Mouse (Mus musculus): Measurements from ENCODE around the gene Ube2v1.
A peak's percentile ranks its signal among the peaks of the same experiment; 100 is the strongest.

Ube2v1 gene

GRCm38 (mm10) chr2:167631591-167632448 lies at the start of gene Ube2v1:
Ube2v1 (minus strand) TSS chr2:167632095.
- DNase-seq (ENCODE audit: low spot score): peak; percentile 98

- DNase-seq (ENCODE audit: low spot score): peak; percentile 58
Observed at GRCm38 (mm10) chr2:167680657-167681056, 48.8 kb upstream of the Ube2v1 start.

- peak; percentile 79 for DNase-seq (ENCODE audit: low spot score)
Observed at GRCm38 (mm10) chr2:167679902-167680430, 48.1 kb upstream of the Ube2v1 start.

- DNase-seq (ENCODE audit: low spot score): no peak
Observed at GRCm38 (mm10) chr2:167678600-167678999, 46.7 kb upstream of the Ube2v1 start.

GRCm38 (mm10) chr2:167675120-167675909 lies 43.4 kb upstream of the Ube2v1 start:
- no peak for DNase-seq (ENCODE audit: low spot score)

- no peak for DNase-seq (ENCODE audit: low spot score)
Observed at GRCm38 (mm10) chr2:167672212-167672685, 40.4 kb upstream of the Ube2v1 start.

- DNase-seq (ENCODE audit: low spot score): no peak
Observed at GRCm38 (mm10) chr2:167671101-167671633, 39.3 kb upstream of the Ube2v1 start.

- no peak for DNase-seq (ENCODE audit: low spot score)
Observed at GRCm38 (mm10) chr2:167669398-167669797, 37.5 kb upstream of the Ube2v1 start.

- DNase-seq (ENCODE audit: low spot score): no peak
Observed at GRCm38 (mm10) chr2:167668426-167668825, 36.5 kb upstream of the Ube2v1 start.

GRCm38 (mm10) chr2:167665972-167666713 lies 34.2 kb upstream of the Ube2v1 start:
- DNase-seq (ENCODE audit: low spot score): no peak

GRCm38 (mm10) chr2:167662713-167663112 lies 30.8 kb upstream of the Ube2v1 start:
- DNase-seq (ENCODE audit: low spot score): no peak

- peak; percentile 90 for DNase-seq (ENCODE audit: low spot score)
Observed at GRCm38 (mm10) chr2:167661270-167662203, 29.6 kb upstream of the Ube2v1 start, which contains the start of gene Gm20431. Gm20431 (minus strand) TSS chr2:167661496.

- no peak for DNase-seq (ENCODE audit: low spot score)
Observed at GRCm38 (mm10) chr2:167660611-167660971, 28.7 kb upstream of the Ube2v1 start.

GRCm38 (mm10) chr2:167659847-167660610 lies 28.1 kb upstream of the Ube2v1 start:
- peak; percentile 39 for DNase-seq (ENCODE audit: low spot score)

GRCm38 (mm10) chr2:167659177-167659846 lies 27.4 kb upstream of the Ube2v1 start:
- no peak for DNase-seq (ENCODE audit: low spot score)

- DNase-seq (ENCODE audit: low spot score): no peak
Observed at GRCm38 (mm10) chr2:167658712-167659111, 26.8 kb upstream of the Ube2v1 start.

GRCm38 (mm10) chr2:167657973-167658372 lies 26.1 kb upstream of the Ube2v1 start:
- DNase-seq (ENCODE audit: low spot score): no peak

- DNase-seq (ENCODE audit: low spot score): peak; percentile 58
Observed at GRCm38 (mm10) chr2:167656629-167657478, 25.0 kb upstream of the Ube2v1 start.

Measured in spleen, adult 12 weeks (tissue).